8 mouse cellular contexts compared by ENCODE assay signal in genomic region chr3:108722036-108722872, GRCm38 (mm10). TPM values are rescaled to one million over a fixed set of nuclear protein-coding genes. Genes with fewer than 3 reads are reported as not detected.
DNase-seq lines count a peak whose midpoint lies in the region; ATAC-seq and TF ChIP-seq lines count a peak whose summit lies in the region.

TSS of gene Gpsm2 (minus strand) at chr3:108722309.

- no peak for TF ChIP-seq CTCF in E14TG2a.4 (conservative IDR thresholded peaks at IDR 0.05; ENCODE audit: low read length)

- H3K9me3 ChIP-seq in E14TG2a.4 (ENCODE audit: low read length): no peaks in the 10 kb centered on the region
- H3K9me3 ChIP-seq in forebrain, embryonic 13.5 days (replicated peaks): no peaks in the 10 kb centered on the region
- no peaks in the 10 kb centered on the region for H3K9me3 ChIP-seq in neural tube, embryonic 15.5 days (replicated peaks)

- no peaks in the 10 kb centered on the region for H3K36me3 ChIP-seq in E14TG2a.4 (ENCODE audit: insufficient read depth, low read length)
- no peaks in the 10 kb centered on the region for H3K36me3 ChIP-seq in forebrain, embryonic 13.5 days (ENCODE audit: poor library complexity, severe bottlenecking)
- no peaks in the 10 kb centered on the region for H3K36me3 ChIP-seq in neural tube, embryonic 15.5 days

- ATAC-seq in forebrain, embryonic 13.5 days: peak; percentile 98
- peak; percentile 97 for ATAC-seq in neural tube, embryonic 15.5 days (ENCODE audit: low FRiP score)

- peak within 1 kb of the TSS; percentile 88 for H3K27ac ChIP-seq in forebrain, embryonic 13.5 days
- peak within 1 kb of the TSS; percentile 89 for H3K27ac ChIP-seq in neural tube, embryonic 15.5 days (replicated peaks)

- intact Hi-C loops in heart, postnatal 14 days (cut with DNase I): loop anchor here (2.0 to 5.0 kb wide), 2 partner anchors 49 to 120 kb away; partner anchors contain the start of gene Stxbp3

- peak within 1 kb of the TSS; percentile 88 for H3K9ac ChIP-seq in forebrain, embryonic 13.5 days
- H3K9ac ChIP-seq in neural tube, embryonic 15.5 days (replicated peaks): peak within 1 kb of the TSS; percentile 78

- H3K4me2 ChIP-seq in forebrain, embryonic 13.5 days: peak within 1 kb of the TSS; percentile 72
- H3K4me2 ChIP-seq in neural tube, embryonic 15.5 days: peak within 1 kb of the TSS; percentile 69

- H3K4me1 ChIP-seq in E14TG2a.4 (replicated peaks; ENCODE audit: low read depth, low read length): peaks cover 22% of the 10 kb centered on the region
- peaks cover 28% of the 10 kb centered on the region for H3K4me1 ChIP-seq in forebrain, embryonic 13.5 days
- peaks cover 24% of the 10 kb centered on the region for H3K4me1 ChIP-seq in neural tube, embryonic 15.5 days

- DNase-seq in c-Kit-positive CD71-positive TER-119-positive erythroid progenitor cells, embryonic 14.5 days (ENCODE audit: low spot score): peak; percentile 97
- DNase-seq in heart, postnatal 14 days: peak; percentile 96
- DNase-seq in layer of hippocampus, adult 11-12 months (ENCODE audit: low spot score): peak; percentile 95
- DNase-seq in lung, adult 18-20 months: peak; percentile 93 to 95
- DNase-seq in testis, postnatal 14 days (ENCODE audit: low spot score): peak; percentile 97

- peak within 1 kb of the TSS; percentile 83 for H3K4me3 ChIP-seq in E14TG2a.4 (replicated peaks; ENCODE audit: low read length)
- peak within 1 kb of the TSS; percentile 83 for H3K4me3 ChIP-seq in forebrain, embryonic 13.5 days
- H3K4me3 ChIP-seq in neural tube, embryonic 15.5 days (replicated peaks): peak within 1 kb of the TSS; percentile 76

- WGBS in forebrain, embryonic 13.5 days: 1% methylated on average over 48 of the region's 53 CpGs
- WGBS in neural tube, embryonic 15.5 days: 3% methylated on average over 53 of the region's 53 CpGs

- H3K27me3 ChIP-seq in E14TG2a.4 (ENCODE audit: insufficient read depth, low read length): peaks cover 11% of the 10 kb centered on the region
- H3K27me3 ChIP-seq in forebrain, embryonic 13.5 days: no peaks in the 10 kb centered on the region
- H3K27me3 ChIP-seq in neural tube, embryonic 15.5 days (replicated peaks): no peaks in the 10 kb centered on the region

RNA-seq across cellular contexts. Expression of gene Gpsm2, which starts in this region (rescaled TPM):
- 64.6 and 69.6 TPM in 2 replicates for polyA plus RNA-seq in forebrain, embryonic 13.5 days (2015; fragmentation: Nextera tagmentation; extraction: Ambion mirVana)
- 1 to 10 TPM; 3.7 to 5.1 TPM for total RNA-seq in heart, postnatal 14 days (2021)
- 17.5 and 23.6 TPM in 2 replicates for polyA plus RNA-seq in neural tube, embryonic 15.5 days (2015; fragmentation: Nextera tagmentation; extraction: Ambion mirVana)

Comparison
In these comparisons a context has a peak if more than half of its experiments do, and no peak if none do; other contexts are left out.
1. Peak in every context shown above with its lines: DNase-seq, ATAC-seq, H3K4me3 ChIP-seq and H3K27ac ChIP-seq.